Mouse (Mus musculus): ENCODE data around the gene Adipor1. TPM values are rescaled to one million over a fixed set of nuclear protein-coding genes. Genes with fewer than 3 reads are reported as not detected.
"Not testable (repeated sequence)": the region's sequence is repeated elsewhere in the genome, so short reads cannot be mapped to it uniquely, and the experiment has no call there.

Adipor1 gene
- polyA plus RNA-seq, 1 experiment = 113 TPM

DNA sequence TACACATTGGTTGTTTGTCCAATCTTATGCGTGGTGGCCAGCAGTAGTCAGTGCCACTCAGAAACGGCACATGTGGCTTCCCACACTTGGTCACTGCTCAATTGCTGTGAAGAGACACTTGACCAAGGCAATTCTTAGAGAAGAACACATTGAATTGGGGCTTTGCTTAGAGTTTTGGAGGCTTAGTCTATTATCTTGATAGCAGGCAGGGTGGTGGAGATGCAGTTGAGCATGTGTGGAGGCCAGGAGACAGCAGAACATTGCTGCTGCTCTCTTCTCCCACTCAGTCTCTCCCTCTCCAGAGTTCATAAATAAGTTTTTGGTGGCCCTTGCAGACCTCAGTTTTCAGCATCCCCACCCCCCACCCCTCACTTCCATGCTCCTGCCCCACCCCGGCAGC is 27.2 kb downstream of the Adipor1 start:
- Histone ChIP-seq H3K36me3 (ENCODE audit: control insufficient read depth, insufficient read depth, low read length) (no peaks in the 10 kb centered on the region), H3K27ac (ENCODE audit: insufficient read depth, low read depth, low read length) (no peak overlapping the region), H3K27me3 (replicated peaks; ENCODE audit: control insufficient read depth, insufficient read depth, low read length) (no peaks in the 10 kb centered on the region), H3K4me1 (ENCODE audit: control insufficient read depth, insufficient read depth, low read length) (no peaks in the 10 kb centered on the region), H3K4me3 (ENCODE audit: insufficient read depth, low read depth, low read length) (no peak overlapping the region)
- TF ChIP-seq POLR2A (IDR thresholded peaks at IDR 0.05; ENCODE audit: low read depth, low read length) = no peak
- TF ChIP-seq CTCF (conservative IDR thresholded peaks at IDR 0.05; ENCODE audit: insufficient read depth, insufficient read length, low read depth, low read length) = no peak
- WGBS = 96% methylated on average over 3 of the region's 3 CpGs
- DNase-seq = no peak

DNA sequence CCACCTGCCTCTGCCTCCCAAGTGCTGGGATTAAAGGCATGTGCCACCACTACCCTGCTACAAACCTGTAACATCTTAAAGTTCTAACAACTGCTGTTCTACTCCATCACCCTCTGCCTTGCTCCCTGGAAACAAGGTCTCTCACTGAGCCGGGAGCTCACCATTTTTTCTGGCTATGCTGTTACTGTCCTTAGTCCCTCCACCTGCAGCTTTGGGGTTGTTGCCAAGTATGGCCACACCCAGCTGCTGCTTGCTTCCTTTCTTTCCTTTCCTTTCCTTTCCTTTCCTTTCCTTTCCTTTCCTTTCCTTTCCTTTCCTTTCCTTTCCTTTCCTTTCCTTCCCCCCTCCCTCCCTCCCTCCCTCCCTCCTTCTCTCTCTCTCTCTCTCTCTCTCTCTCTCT is 28.1 kb downstream of the Adipor1 start:
- H3K27ac ChIP-seq (ENCODE audit: insufficient read depth, low read depth, low read length); H3K4me1 ChIP-seq (ENCODE audit: control insufficient read depth, insufficient read depth, low read length); H3K36me3 ChIP-seq (ENCODE audit: control insufficient read depth, insufficient read depth, low read length); H3K4me3 ChIP-seq (ENCODE audit: insufficient read depth, low read depth, low read length); DNase-seq; H3K27me3 ChIP-seq (replicated peaks; ENCODE audit: control insufficient read depth, insufficient read depth, low read length): not testable (repeated sequence)
- 61% methylated on average over 1 of the region's 1 CpGs for WGBS

DNA sequence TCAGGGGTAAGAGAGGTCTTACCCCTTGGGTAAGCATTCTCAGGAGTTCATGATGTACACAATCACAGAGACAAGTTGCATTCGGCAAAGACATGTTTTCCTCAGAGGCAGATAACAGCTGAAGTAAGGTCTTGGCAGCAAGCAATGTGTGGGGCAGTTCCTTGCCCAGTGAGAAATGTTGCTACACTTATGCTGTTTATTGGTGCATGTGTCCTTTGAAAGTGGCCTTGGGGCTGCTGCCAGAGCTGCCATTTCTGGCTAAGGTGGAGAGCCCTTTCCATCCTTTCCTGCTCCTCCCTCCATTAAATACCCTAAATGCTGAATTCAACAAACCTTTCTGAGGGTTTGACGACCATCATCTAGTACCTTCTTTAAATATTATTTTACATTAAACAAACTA is 30.2 kb downstream of the Adipor1 start:
- Histone ChIP-seq H3K4me1 (ENCODE audit: control insufficient read depth, insufficient read depth, low read length) (no peaks in the 10 kb centered on the region), H3K27me3 (replicated peaks; ENCODE audit: control insufficient read depth, insufficient read depth, low read length) (no peaks in the 10 kb centered on the region), H3K27ac (ENCODE audit: insufficient read depth, low read depth, low read length) (no peak overlapping the region), H3K36me3 (ENCODE audit: control insufficient read depth, insufficient read depth, low read length) (no peaks in the 10 kb centered on the region), H3K4me3 (ENCODE audit: insufficient read depth, low read depth, low read length) (no peak overlapping the region)
- no peak for DNase-seq
- WGBS = 81% methylated on average over 2 of the region's 2 CpGs
- TF ChIP-seq CTCF (conservative IDR thresholded peaks at IDR 0.05; ENCODE audit: insufficient read depth, insufficient read length, low read depth, low read length) (no peak), POLR2A (IDR thresholded peaks at IDR 0.05; ENCODE audit: low read depth, low read length) (no peak)

GRCm38 (mm10) chr1:134448537-134448936 is 33.4 kb downstream of the Adipor1 start:
- H3K36me3 ChIP-seq (ENCODE audit: control insufficient read depth, insufficient read depth, low read length); H3K27me3 ChIP-seq (replicated peaks; ENCODE audit: control insufficient read depth, insufficient read depth, low read length); H3K4me3 ChIP-seq (ENCODE audit: insufficient read depth, low read depth, low read length); H3K27ac ChIP-seq (ENCODE audit: insufficient read depth, low read depth, low read length); H3K4me1 ChIP-seq (ENCODE audit: control insufficient read depth, insufficient read depth, low read length); DNase-seq: not testable (repeated sequence)
- 64% methylated on average over 3 of the region's 3 CpGs for WGBS

DNA sequence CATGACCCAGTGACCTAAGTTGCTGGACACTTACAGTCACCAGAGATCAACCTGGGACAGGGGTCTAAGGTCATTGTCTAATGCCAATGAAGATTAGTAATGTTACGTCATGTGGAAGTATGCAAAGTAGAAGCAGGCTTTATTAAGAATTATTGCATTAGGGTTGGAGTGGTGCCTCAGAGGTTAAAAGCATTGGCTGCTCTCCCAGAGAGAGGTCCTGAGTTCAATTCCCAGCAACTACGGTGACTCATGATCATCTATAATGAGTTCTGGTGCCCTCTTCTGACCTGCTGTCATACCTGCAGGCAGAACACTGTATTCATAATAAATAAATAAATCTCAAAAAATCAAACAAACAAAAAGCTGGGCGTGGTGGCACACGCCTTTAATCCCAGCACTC is 35.0 kb downstream of the Adipor1 start:
- WGBS = 71% methylated on average over 4 of the region's 4 CpGs
- DNase-seq = peak; percentile 9

DNA sequence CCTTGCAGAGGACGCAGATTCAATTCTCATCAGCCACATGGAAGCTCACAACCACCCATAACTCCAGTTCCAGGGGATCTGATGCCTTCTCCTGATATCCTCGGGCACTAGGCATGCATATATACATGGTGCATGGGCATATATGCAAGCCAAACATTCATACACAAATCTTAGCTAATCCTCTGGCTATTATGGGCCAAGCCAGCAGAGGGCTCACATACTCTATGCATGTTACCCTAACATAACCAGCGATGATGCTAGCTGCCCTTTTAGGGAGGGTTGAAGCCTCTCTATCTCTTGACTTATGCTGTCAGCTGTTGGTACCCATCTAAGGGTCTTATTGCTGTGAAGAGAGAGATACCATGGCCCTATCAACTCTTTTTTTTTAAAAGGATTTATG is 35.8 kb downstream of the Adipor1 start:
- Histone ChIP-seq H3K36me3 (ENCODE audit: control insufficient read depth, insufficient read depth, low read length) (no peaks in the 10 kb centered on the region), H3K27me3 (replicated peaks; ENCODE audit: control insufficient read depth, insufficient read depth, low read length) (no peaks in the 10 kb centered on the region), H3K4me3 (ENCODE audit: insufficient read depth, low read depth, low read length) (no peak overlapping the region), H3K27ac (ENCODE audit: insufficient read depth, low read depth, low read length) (no peak overlapping the region), H3K4me1 (ENCODE audit: control insufficient read depth, insufficient read depth, low read length) (peaks cover 4% of the 10 kb centered on the region; the same call in 1 of the 2 replicates)
- 38% methylated on average over 3 of the region's 3 CpGs for WGBS
- DNase-seq = peak; percentile 53
- TF ChIP-seq POLR2A (IDR thresholded peaks at IDR 0.05; ENCODE audit: low read depth, low read length) = no peak
- peak; percentile 45 for TF ChIP-seq CTCF (conservative IDR thresholded peaks at IDR 0.05; ENCODE audit: insufficient read depth, insufficient read length, low read depth, low read length)

More for the DNA sequence above, 35.0 kb downstream of the Adipor1 start:
- no peaks in the 10 kb centered on the region for H3K27me3 ChIP-seq (replicated peaks; ENCODE audit: control insufficient read depth, insufficient read depth, low read length)
- no peak overlapping the region for H3K4me3 ChIP-seq (ENCODE audit: insufficient read depth, low read depth, low read length)
- no peaks in the 10 kb centered on the region for H3K36me3 ChIP-seq (ENCODE audit: control insufficient read depth, insufficient read depth, low read length)
- no peak overlapping the region for H3K27ac ChIP-seq (ENCODE audit: insufficient read depth, low read depth, low read length)
- H3K4me1 ChIP-seq (ENCODE audit: control insufficient read depth, insufficient read depth, low read length) = 0 out of 2 replicates have a peak, but pooled peaks cover 3% of the 10 kb centered on the region
- TF ChIP-seq CTCF (conservative IDR thresholded peaks at IDR 0.05; ENCODE audit: insufficient read depth, insufficient read length, low read depth, low read length) (no peak), POLR2A (IDR thresholded peaks at IDR 0.05; ENCODE audit: low read depth, low read length) (no peak)

- peak; percentile 98 for DNase-seq
- TF ChIP-seq CTCF (conservative IDR thresholded peaks at IDR 0.05; ENCODE audit: insufficient read depth, insufficient read length, low read depth, low read length) (no peak), POLR2A (IDR thresholded peaks at IDR 0.05; ENCODE audit: low read depth, low read length) (peak; percentile 16)
- H3K27ac ChIP-seq (ENCODE audit: insufficient read depth, low read depth, low read length) = peak within 1 kb of the TSS; percentile 12; the same call in 1 of the 2 replicates
- WGBS = under 1% methylated on average over 61 of the region's 61 CpGs
- H3K4me3 ChIP-seq (ENCODE audit: insufficient read depth, low read depth, low read length) = peak within 1 kb of the TSS; percentile 90
- peaks cover 7% of the 10 kb centered on the region; the same call in 1 of the 2 replicates for H3K4me1 ChIP-seq (ENCODE audit: control insufficient read depth, insufficient read depth, low read length)
- H3K27me3 ChIP-seq (replicated peaks; ENCODE audit: control insufficient read depth, insufficient read depth, low read length) = no peaks in the 10 kb centered on the region
- H3K36me3 ChIP-seq (ENCODE audit: control insufficient read depth, insufficient read depth, low read length) = no peaks in the 10 kb centered on the region
Measured at GRCm38 (mm10) chr1:134454904-134455824, 40.0 kb downstream of the Adipor1 start, which contains the start of gene Klhl12. Gene Klhl12 (plus strand): TSS chr1:134455531.
